Mouse (Mus musculus): ENCODE results near the gene Zdhhc5.

- TF ChIP-seq CTCF (conservative IDR thresholded peaks at IDR 0.05; ENCODE audit: low read length): no peak
- no peak for TF ChIP-seq NANOG (IDR thresholded peaks at IDR 0.05; ENCODE audit: borderline replicate concordance, low read length)
Observed at GRCm38 (mm10) chr2:84761840-84762239, 46.9 kb upstream of the Zdhhc5 start.
